In genomic region chr3:154452585-154452984, GRCm38 (mm10) we compare ENCODE assay signal across 16 mouse cellular contexts.
DNase-seq lines count a peak whose midpoint lies in the region; ATAC-seq lines count a peak whose summit lies in the region.
"Had no signal": no experiment of that assay in that cellular context is flagged by ENCODE, and none has a peak within 500 bp of the region (broad histone marks: within the 10 kb centered on the region; RNA-seq: fewer than 3 reads in every experiment).

No protein-coding gene starts in this region.

- peak; percentile 9 to 18 for DNase-seq in heart, postnatal 10 days
- no peak for DNase-seq in heart, adult 9 months (ENCODE audit: low spot score in 2 of 2)
- DNase-seq in adipocyte (ENCODE audit: low spot score) = peak; percentile 83
- DNase-seq in fibroblast of lung, adult 2 months (ENCODE audit: low read depth) = peak; percentile 17
- DNase-seq in lung, postnatal 25 days (ENCODE audit: low spot score) = peak; percentile 56
- DNase-seq in natural killer cell, adult 2 months (ENCODE audit: low spot score in 2 of 2) = no peak
- DNase-seq: adrenal gland, postnatal 10 days; cerebellum, postnatal 14 days; gastrocnemius, postnatal 14 days; kidney, adult 9 months; kidney, postnatal 25 days; liver, postnatal 0 days; right cerebral cortex, adult 18-20 months; thymus, postnatal 4 days had no signal

- no peak for ATAC-seq in cerebellum, adult (ENCODE audit: insufficient number of reproducible peaks, low FRiP score, low TSS enrichment)
- ATAC-seq: liver, postnatal 0 days; Patski had no signal

- intact Hi-C loops in heart, postnatal 10 days (cut with DNase I) = no loop called here

Comparison
In these comparisons a context has a peak if more than half of its experiments do, and no peak if none do; other contexts are left out.
1. DNase-seq: peak in heart, postnatal 10 days (2 of 2), adipocyte (single experiment), fibroblast of lung, adult 2 months (single experiment) and lung, postnatal 25 days (single experiment); none in heart, adult 9 months (0 of 2) and natural killer cell, adult 2 months (0 of 2).